ENCODE assay signal across 11 mouse cellular contexts in genomic region chr14:71129771-71130211, GRCm38 (mm10).
DNase-seq lines count a peak whose midpoint lies in the region; ATAC-seq and TF ChIP-seq lines count a peak whose summit lies in the region.
"Had no signal": no experiment of that assay in that cellular context is flagged by ENCODE, and none has a peak within 500 bp of the region (broad histone marks: within the 10 kb centered on the region; RNA-seq: fewer than 3 reads in every experiment).

No protein-coding gene starts in this region.

- H3K4me3 ChIP-seq in kidney, embryonic 16.5 days (ENCODE audit: low read length), result no peak overlapping the region
- H3K4me3 ChIP-seq in kidney, embryonic 14.5 days (ENCODE audit: low read length), result no peak overlapping the region
- H3K4me3 ChIP-seq in embryonic facial prominence, embryonic 15.5 days (replicated peaks), result no peak overlapping the region
- H3K4me3 ChIP-seq in forebrain, postnatal 0 days (ENCODE audit: low read depth, low read length), result no peak overlapping the region
- H3K4me3 ChIP-seq: gastrocnemius, adult 2 months; liver, embryonic 13.5 days had no signal

- no peak for TF ChIP-seq CTCF in forebrain, postnatal 0 days (IDR thresholded peaks at IDR 0.05; ENCODE audit: low read depth)

- no peaks in the 10 kb centered on the region for H3K27me3 ChIP-seq in kidney, embryonic 16.5 days (ENCODE audit: insufficient read depth, low read length)
- no peaks in the 10 kb centered on the region for H3K27me3 ChIP-seq in kidney, embryonic 14.5 days (ENCODE audit: control insufficient read depth, insufficient read depth, low read length)
- no peaks in the 10 kb centered on the region for H3K27me3 ChIP-seq in embryonic facial prominence, embryonic 15.5 days
- no peaks in the 10 kb centered on the region for H3K27me3 ChIP-seq in forebrain, postnatal 0 days (ENCODE audit: insufficient read depth, low read length)
- H3K27me3 ChIP-seq: liver, embryonic 13.5 days had no signal

- no peak overlapping the region for H3K27ac ChIP-seq in kidney, embryonic 16.5 days (ENCODE audit: low read length)
- H3K27ac ChIP-seq in kidney, embryonic 14.5 days (ENCODE audit: low read depth, low read length), result no peak overlapping the region
- no peak overlapping the region for H3K27ac ChIP-seq in embryonic facial prominence, embryonic 15.5 days (replicated peaks)
- no peak overlapping the region for H3K27ac ChIP-seq in forebrain, postnatal 0 days (ENCODE audit: low read depth, low read length)
- H3K27ac ChIP-seq: gastrocnemius, adult 2 months; liver, embryonic 13.5 days had no signal

- ATAC-seq in kidney, embryonic 16.5 days (ENCODE audit: low FRiP score, low TSS enrichment), result 0 out of 2 replicates have a peak, but pooled peaks have one; percentile 23
- no peak for ATAC-seq in kidney, embryonic 14.5 days (ENCODE audit: low FRiP score, low TSS enrichment)
- peak; percentile 57; the same call in 1 of the 2 replicates for ATAC-seq in embryonic facial prominence, embryonic 15.5 days (ENCODE audit: insufficient number of reproducible peaks, low FRiP score, low TSS enrichment, low read depth)
- ATAC-seq in forebrain, postnatal 0 days, result no peak

- 59% methylated on average over 4 of the region's 4 CpGs for WGBS in kidney, embryonic 16.5 days
- 67% methylated on average over 4 of the region's 4 CpGs for WGBS in kidney, embryonic 14.5 days
- WGBS in embryonic facial prominence, embryonic 15.5 days, result 59% methylated on average over 4 of the region's 4 CpGs
- WGBS in forebrain, postnatal 0 days, result 94% methylated on average over 4 of the region's 4 CpGs

- H3K4me1 ChIP-seq in kidney, embryonic 16.5 days (ENCODE audit: insufficient read depth, low read length), result 0 out of 2 replicates have a peak, but pooled peaks cover 4% of the 10 kb centered on the region
- no peaks in the 10 kb centered on the region; the same call in 1 of the 2 replicates for H3K4me1 ChIP-seq in kidney, embryonic 14.5 days (ENCODE audit: control insufficient read depth, insufficient read depth, low read length)
- 0 out of 2 replicates have a peak, but pooled peaks cover 3% of the 10 kb centered on the region for H3K4me1 ChIP-seq in embryonic facial prominence, embryonic 15.5 days
- H3K4me1 ChIP-seq in forebrain, postnatal 0 days (ENCODE audit: insufficient read depth), result no peaks in the 10 kb centered on the region
- H3K4me1 ChIP-seq: liver, embryonic 13.5 days had no signal

- H3K9me3 ChIP-seq in kidney, embryonic 16.5 days (ENCODE audit: low read length), result no peaks in the 10 kb centered on the region
- H3K9me3 ChIP-seq in kidney, embryonic 14.5 days (ENCODE audit: control insufficient read depth, low read length), result no peaks in the 10 kb centered on the region
- no peaks in the 10 kb centered on the region for H3K9me3 ChIP-seq in embryonic facial prominence, embryonic 15.5 days (replicated peaks)
- H3K9me3 ChIP-seq in forebrain, postnatal 0 days (ENCODE audit: low read length), result no peaks in the 10 kb centered on the region
- H3K9me3 ChIP-seq: liver, embryonic 13.5 days had no signal

- H3K9ac ChIP-seq in kidney, embryonic 16.5 days (replicated peaks; ENCODE audit: low read length), result no peak overlapping the region
- H3K9ac ChIP-seq in kidney, embryonic 14.5 days (ENCODE audit: low read depth, low read length), result no peak overlapping the region
- no peak overlapping the region for H3K9ac ChIP-seq in embryonic facial prominence, embryonic 15.5 days
- H3K9ac ChIP-seq in forebrain, postnatal 0 days, result no peak overlapping the region
- H3K9ac ChIP-seq: liver, embryonic 13.5 days had no signal

- H3K36me3 ChIP-seq in kidney, embryonic 16.5 days (ENCODE audit: insufficient read depth, low read length), result no peaks in the 10 kb centered on the region
- no peaks in the 10 kb centered on the region for H3K36me3 ChIP-seq in kidney, embryonic 14.5 days (ENCODE audit: control insufficient read depth, insufficient read depth, low read length)
- no peaks in the 10 kb centered on the region for H3K36me3 ChIP-seq in embryonic facial prominence, embryonic 15.5 days
- no peaks in the 10 kb centered on the region for H3K36me3 ChIP-seq in forebrain, postnatal 0 days (ENCODE audit: insufficient read depth)
- H3K36me3 ChIP-seq: liver, embryonic 13.5 days had no signal

- H3K4me2 ChIP-seq in kidney, embryonic 16.5 days (replicated peaks; ENCODE audit: low read depth, low read length), result no peak overlapping the region
- no peak overlapping the region for H3K4me2 ChIP-seq in kidney, embryonic 14.5 days (replicated peaks; ENCODE audit: low read depth, low read length)
- no peak overlapping the region for H3K4me2 ChIP-seq in embryonic facial prominence, embryonic 15.5 days (replicated peaks)
- H3K4me2 ChIP-seq in forebrain, postnatal 0 days (ENCODE audit: low read depth), result no peak overlapping the region
- H3K4me2 ChIP-seq: liver, embryonic 13.5 days had no signal

- peak; percentile 61 to 66 for DNase-seq in adrenal gland, adult 18-20 months (ENCODE audit: low spot score in 2 of 2)
- DNase-seq in heart, postnatal 4 days, result peak; percentile 75
- DNase-seq in forebrain, postnatal 0 days, result no peak
- DNase-seq in gastrocnemius, postnatal 25 days, result no peak
- no peak for DNase-seq in spleen, adult 12 weeks (ENCODE audit: low spot score)
- DNase-seq: gastrocnemius, adult 2 months; layer of hippocampus, adult 9-11 months; liver, embryonic 13.5 days had no signal

Comparison
In these comparisons a context has a peak if more than half of its experiments do, and no peak if none do; other contexts are left out.
1. ATAC-seq: peak in kidney, embryonic 16.5 days (single experiment) and embryonic facial prominence, embryonic 15.5 days (single experiment); none in kidney, embryonic 14.5 days (single experiment) and forebrain, postnatal 0 days (single experiment).
2. DNase-seq: peak in adrenal gland, adult 18-20 months (2 of 2) and heart, postnatal 4 days (single experiment); none in forebrain, postnatal 0 days (single experiment), gastrocnemius, postnatal 25 days (single experiment) and spleen, adult 12 weeks (single experiment).